Mouse (Mus musculus) frontal cortex, postnatal 25 days (tissue): ENCODE measurements around the gene Tnk2.
A peak's percentile ranks its signal among the peaks of the same experiment; 100 is the strongest.

ENCODE experiments used
- DNase-seq, 2 experiments: peaks; one replicate each; pipeline ENCODE4 v3.0.0; 2022; ENCODE audit warnings: low spot score in 2 of 2

The Tnk2 gene

GRCm38 (mm10) chr16:32660095-32660494 lies 16.4 kb downstream of the Tnk2 start:
- DNase-seq = no peak

DNA sequence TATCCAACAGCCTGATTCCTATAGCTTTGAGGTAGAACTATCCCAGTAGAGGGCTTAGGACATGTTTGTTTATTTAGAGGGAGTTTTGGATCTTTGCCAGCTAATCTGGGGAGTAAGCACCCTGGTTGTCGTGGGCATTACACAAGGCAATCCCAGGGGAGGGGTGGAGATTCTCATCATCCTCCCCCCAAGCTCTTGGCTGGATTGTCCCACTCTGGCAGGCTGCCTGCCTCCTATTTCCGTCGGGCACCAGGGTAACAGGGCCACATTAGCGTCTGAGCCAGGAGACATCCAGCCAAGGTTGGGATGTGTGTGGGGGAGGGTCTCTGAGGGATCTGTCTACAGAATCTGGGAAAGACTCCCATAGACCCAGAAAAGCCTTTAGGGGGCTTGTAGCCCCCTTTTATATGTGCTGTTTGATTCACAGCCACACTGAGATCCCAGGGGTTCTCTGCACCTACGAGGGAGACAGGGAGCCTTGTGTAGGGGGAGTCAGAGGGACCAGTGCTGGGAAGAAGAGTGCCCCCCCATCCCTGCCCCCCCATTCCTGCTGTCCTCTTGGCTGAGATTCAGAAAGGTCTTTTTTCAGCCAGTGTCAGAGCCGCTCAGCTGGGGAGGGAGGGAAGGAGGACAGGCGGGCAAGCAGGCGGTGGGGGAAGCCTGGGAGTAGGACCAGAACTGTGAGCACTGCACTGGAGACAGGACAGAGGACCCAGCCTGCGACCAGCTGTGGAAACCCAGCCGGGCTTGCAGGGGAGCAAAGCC lies 17.1 kb downstream of the Tnk2 start:
- DNase-seq = peak in 1 of 2 experiments; percentile 59

GRCm38 (mm10) chr16:32661493-32661921 lies 17.8 kb downstream of the Tnk2 start:
- DNase-seq = no peak

DNA sequence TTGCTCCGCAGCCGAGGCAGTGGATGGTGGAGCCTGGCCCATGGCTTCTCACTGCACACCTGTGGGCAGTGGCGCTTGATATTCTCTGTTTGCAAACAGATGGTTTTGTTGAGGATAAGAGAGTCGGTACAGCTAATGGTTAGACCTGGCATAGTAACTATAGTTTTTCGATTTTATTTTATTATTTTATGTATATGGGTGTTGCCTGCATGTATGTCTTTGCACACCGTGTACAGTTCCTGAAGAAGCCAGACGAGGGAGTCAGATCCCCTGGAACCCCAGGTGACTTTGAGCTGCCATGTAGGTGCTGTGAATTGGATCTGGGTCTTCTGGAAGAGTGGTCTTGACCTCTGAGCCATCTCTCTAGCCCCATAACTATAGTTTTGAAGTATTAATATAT lies 18.7 kb downstream of the Tnk2 start:
- no peak for DNase-seq

GRCm38 (mm10) chr16:32663231-32663858 lies 19.7 kb downstream of the Tnk2 start:
- DNase-seq = no peak

DNA sequence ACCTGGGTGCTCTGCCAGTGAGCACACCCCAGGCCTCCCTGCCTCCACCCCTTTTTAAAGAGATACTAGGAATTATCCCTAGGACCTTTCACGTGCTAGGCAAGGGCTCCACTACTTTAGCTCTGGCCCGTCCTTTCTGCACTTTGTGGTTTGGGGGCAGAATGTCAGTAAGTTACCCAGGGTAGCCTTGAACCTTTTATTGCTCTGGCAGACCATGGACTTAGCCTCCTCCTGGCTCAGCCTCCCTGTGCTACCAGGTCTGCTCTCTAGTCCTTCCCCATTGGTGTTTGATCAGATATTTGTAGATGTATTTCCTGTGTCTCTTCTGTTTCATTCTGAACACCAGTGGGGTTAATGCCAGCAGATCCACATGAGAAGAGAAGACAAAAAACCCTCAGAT lies 20.5 kb downstream of the Tnk2 start:
- DNase-seq = no peak

DNA sequence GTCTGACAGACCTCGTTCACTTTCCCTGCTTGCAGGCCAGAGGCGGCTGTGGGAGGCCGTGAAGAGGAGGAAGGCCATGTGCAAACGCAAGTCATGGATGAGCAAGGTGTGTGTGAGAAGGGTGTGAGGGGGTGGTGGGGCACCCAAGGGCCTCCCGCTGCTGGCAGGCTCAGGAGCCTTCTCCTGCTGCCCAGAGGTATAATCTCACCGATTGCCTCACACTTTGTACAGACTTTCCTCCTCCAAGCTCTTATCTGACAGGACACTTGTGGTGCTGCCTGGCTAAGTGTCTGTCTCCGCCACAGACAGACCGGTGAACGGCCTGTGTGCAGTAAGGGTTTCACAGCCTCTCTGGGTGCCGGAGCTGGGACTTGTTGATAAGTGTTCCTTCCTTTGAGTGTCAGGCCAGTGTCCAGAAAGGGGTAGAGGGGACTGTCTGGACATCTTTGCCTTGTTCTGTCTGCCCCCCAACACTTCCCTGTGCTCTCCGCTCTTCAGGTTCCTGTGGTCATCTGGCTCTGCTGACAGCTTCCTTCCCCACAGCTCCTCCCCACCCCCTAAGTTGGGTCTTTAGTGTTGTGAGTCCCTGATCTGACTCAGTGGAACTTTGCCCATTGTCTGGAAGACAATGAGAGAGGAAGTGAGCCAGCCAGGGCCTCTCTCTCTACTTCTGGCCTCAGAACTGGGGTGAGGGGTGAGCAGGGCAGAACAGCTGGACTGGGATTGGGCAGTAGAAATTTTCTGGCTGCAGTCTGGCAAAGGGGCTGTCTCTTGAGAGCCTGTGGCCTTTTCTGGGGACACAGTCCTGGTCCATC lies 22.4 kb downstream of the Tnk2 start:
- no peak for DNase-seq

GRCm38 (mm10) chr16:32666671-32667551 lies 23.2 kb downstream of the Tnk2 start:
- no peak for DNase-seq

DNA sequence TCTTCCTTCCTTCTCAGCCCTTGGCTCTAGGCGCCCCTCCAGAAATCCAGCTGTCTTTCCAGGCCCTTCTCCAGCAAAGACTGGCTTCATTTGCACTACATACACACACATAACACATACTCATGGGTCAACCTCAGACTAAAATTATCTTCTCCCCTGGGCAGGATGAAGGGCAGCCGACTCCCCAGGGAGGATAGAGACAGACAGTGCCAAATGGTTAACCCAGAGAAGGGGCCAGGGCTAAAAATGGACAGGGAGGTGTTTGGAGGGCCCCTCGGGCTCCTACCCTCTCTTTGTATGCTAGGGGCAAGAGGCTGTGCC lies 23.8 kb downstream of the Tnk2 start:
- DNase-seq = no peak

GRCm38 (mm10) chr16:32668030-32668429 lies 24.4 kb downstream of the Tnk2 start:
- DNase-seq = no peak

DNA sequence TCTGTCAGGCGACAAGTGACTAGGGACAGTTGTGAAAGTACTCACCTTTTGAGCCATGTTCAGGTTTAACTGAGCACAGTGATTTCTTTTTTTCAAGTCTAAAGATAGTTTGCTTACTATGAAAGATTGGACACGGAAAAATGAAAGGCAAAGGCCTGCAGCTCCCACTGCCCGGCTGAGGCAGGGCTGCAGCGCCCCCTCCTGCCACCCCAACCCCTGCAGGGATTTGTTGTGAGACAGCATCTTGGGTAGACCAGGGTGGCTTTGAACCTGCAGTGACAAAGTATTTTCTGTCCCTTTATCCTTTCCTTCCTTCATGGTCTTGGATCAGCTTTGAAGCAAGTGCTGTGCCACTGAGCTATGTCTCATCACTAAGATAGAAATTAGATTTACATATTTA lies 24.8 kb downstream of the Tnk2 start:
- no peak for DNase-seq

- no peak for DNase-seq
These were observed 25.6 kb downstream of the Tnk2 start for GRCm38 (mm10) chr16:32669243-32669642.

DNA sequence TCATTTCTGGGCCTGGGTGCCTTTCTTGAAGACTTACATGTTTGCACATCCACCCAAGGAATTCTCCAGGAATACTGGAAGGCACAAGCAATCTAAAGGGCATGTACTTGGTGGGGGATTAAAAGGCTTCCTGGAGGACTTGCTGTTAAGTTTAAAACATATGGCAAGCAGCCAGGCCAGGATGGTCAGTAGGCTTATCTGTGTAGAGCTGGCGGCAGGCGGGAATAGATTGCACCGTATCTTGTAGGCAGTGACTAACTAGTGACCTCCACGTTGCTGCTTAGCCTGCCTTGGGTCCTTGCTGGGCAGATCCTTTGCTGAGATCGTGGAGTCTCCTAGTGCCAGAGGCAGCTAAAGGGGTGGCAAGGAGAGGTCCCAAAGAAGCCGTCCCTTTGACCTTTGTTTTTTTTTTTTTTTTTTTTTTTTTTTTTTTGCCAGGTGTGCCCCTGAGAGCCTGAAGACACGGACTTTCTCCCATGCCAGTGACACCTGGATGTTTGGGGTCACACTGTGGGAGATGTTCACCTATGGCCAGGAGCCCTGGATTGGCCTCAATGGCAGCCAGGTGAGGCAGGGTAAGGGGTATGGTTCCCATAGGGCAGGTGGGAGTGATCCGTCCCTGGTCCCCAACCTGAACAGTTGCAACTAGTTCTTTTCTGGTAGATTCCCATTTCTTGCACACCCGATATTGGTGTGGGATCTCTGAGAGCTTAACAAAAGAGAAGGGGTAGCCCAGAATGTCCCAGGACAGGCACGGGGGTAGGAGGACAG lies 26.9 kb downstream of the Tnk2 start:
- DNase-seq = no peak

DNA sequence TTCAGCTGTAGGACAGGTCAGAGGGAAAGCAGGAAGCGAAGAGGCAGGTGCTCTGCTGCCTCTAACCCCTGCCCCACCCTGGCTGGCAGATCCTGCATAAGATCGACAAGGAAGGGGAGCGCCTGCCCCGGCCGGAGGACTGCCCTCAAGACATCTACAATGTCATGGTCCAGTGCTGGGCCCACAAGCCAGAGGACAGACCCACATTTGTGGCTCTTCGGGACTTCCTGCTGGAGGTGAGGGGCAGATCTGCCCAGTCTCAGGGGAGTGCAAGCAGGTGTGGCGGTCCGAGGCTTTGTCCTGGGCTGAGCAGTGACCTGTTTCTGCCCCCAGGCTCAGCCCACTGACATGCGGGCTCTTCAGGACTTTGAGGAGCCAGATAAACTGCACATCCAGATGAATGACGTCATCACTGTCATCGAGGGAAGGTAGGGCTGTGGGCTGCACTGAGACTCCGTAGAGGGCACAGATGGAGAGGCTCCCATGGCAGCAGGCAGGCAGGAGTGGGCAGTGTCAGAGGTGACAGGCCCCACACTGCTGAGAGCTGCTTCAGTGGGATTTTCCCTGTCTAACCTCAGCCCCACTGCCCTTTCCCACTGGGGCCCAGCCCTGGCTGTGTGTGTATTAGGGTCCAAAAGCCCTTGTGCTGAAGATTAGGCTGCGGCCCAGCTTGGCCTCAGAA lies 27.7 kb downstream of the Tnk2 start:
- no peak for DNase-seq

DNA sequence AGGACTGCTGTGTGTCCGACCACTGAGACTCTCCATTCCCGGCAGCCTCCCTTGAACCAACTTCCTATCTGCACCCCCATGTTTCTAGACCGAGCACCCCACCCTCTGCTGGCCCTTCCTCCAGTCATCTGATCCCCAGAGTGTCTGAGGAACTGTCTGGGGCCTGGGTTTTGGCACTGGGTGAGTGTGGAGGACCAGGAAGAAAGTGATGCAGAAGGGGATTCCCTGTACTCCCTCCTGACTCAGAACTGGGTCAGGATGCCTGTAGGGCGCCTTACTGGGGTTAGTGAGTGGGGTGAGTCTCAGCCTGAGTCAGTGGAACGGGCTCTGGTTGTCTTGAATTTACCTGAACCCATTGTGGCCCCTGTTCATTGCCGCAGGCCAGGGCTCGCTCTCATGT lies 28.6 kb downstream of the Tnk2 start:
- DNase-seq = no peak

DNA sequence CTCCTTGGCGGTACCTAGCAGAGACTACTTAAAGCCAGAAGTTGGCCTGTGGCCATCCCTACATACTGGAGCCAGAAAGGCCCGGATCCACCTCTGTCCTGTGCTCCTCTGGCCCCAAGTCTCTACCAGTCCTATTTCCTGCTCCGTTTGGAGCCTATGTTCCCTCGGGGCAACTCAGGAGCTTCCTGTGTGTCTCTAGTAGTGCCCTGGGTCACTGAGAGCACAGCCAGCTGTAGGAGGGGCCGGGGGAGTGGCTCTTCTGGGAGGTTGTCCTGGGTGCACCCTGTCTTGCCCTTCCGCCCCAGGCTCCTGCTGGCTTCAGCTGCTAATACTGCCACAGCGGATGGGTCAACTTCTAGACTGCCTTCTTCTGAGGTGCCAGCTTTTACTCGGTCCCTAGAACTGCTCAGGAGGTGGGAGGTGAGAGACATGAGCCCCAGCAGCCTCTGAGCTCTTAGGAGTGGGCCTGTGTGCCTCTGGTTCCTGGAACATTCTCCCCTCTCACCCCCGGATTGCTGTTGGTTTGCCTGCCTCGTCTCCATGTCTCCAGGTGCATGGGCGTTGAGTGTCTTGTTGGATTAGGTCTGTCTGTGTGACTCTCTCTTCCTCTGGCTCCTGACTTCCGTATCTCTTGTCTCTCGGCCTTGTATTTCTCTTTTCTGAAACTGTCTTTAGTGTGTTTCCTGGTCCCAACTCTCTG lies 29.3 kb downstream of the Tnk2 start:
- DNase-seq = no peak

GRCm38 (mm10) chr16:32674121-32674740 lies 30.6 kb downstream of the Tnk2 start:
- no peak for DNase-seq

- no peak for DNase-seq
These were observed 33.5 kb downstream of the Tnk2 start for GRCm38 (mm10) chr16:32677040-32677700.

- DNase-seq = no peak
These were observed 34.2 kb downstream of the Tnk2 start for GRCm38 (mm10) chr16:32677903-32678302.
